Mouse (Mus musculus): ENCODE data around the gene Fam104a.

Fam104a gene

DNA sequence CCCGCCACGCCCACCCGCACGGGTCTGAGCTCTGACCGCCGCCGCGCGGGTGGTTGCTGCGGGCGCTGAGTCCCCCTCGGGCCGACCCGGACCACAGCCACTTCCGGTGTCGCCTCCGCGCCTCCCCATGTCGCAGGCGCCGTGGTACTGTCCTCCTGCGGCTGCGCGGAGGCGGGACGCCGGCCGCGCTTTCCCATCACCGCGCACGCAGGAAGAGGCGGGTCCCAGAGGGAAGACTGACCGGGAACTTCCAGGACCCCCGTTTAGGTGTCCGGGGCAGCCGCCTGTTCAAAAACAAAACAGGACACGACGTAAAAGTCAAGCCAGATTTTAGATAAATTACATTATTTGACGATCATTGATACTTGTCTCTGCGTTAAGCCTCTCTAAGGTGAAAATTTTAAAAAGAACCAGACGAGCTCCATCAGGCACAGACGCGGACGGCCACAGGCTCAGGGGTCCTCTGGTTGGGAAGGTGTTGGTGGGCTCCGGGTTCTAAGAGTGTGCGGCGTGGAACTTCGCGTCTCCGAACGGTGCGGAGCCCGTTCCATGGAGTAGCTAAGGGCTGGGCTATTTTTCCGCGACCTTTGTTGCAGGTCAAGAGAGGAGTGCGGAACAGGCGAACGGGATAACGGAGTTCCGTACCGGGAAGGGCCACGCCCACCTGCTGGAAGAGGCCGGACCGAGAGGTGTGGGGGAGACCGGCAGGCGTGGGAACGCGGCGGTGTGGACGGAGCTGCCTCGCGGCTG is at the start of gene Fam104a, which contains the start of gene D11Wsu47e:
TSS of gene Fam104a (minus strand) at position 199 of the 750 bp plus-strand sequence.
TSS of gene D11Wsu47e (plus strand) at position 456 of the 750 bp plus-strand sequence.
- peak; percentile 96 for DNase-seq (ENCODE audit: low spot score)

DNA sequence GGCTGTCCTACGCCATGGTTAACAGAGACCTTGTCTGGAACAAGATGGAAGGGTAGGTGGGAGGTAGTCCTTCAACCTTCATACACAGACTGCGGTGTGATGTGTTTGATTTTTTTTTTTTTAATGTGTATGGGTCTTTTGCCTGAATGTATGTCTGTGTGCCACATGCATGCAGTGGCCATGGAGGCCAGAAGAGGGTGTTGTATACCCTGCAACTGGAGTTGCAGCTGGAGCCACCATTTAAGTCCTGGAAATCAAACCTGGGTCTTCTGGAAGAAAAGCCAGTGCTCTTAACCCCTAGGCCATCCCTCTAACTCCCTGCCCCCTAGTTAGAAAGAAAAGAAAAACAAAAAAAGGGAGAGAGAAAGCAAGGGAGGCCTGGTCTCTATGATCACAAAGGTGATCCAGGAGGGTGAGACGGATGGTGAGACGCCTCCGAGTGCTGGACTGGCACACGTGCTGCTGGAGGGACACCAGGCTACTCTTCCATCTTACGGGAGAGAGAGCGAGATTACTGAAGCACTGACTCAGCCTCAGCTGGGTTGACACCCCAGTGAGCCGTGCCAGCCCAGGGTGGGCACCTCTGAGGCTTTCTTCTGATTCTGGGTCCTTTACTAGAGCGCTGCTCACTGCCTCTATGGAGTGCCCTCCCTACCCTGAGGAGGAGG is 48.1 kb upstream of the Fam104a start:
- no peak for DNase-seq (ENCODE audit: low spot score)

DNA sequence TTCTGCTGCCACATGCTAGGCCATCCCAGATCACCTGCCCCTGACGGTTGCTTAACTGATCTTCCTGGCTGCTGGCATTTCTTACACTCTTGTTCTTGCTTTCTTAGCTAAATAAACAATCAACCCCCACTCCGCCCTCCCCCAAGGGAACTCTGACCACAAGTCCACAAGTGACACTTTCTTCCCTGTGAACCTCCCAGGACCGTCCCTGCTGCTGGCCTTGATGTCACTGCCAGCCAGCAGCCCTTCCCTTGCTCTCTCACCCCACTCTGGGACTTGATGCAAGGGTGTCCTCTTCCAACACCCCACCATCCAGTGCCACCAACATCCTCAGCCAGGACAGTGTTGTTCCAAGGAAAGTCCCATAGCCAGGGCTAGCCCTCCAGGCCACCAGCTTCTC is 46.9 kb upstream of the Fam104a start:
- DNase-seq (ENCODE audit: low spot score): no peak

DNA sequence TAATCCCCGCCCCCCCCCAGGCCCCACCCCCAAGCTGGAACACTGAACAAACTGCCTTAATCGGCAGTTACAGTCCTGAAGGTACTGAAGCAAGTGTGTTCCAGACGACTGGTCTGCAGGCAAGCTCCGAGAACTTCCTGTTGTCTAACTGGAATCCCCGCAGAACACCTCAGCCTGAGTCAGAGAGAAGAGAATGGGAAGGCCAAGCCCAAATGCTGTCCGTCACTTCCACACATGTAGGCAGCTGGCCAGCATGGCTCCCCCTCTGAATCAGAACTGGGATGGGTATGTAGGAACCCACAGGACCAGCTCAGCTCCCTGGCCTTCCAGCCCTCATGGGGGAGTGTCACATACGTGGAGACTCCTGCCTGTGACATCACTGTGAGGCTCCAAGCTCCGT is 46.0 kb upstream of the Fam104a start:
- DNase-seq (ENCODE audit: low spot score): no peak

DNA sequence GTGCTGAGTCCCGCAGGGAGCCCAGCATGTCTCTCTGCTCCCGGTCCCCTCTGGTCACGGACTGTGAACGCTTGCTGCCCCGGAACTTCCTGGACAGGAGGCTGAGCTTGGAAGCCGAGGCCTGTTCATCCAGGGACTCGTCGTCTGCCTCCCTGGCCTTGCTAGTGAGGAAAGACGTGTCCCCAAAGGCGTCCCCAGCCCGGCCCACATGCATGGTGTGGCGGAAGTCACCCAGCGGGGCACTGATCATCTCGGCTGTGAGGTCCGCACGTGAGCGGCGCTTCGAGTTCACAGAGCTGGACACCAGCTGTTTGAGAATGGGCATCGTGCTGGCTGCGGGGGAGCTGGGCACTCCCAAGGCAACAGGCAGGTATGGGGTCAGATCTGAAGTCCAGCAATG is 45.3 kb upstream of the Fam104a start:
- no peak for DNase-seq (ENCODE audit: low spot score)

DNA sequence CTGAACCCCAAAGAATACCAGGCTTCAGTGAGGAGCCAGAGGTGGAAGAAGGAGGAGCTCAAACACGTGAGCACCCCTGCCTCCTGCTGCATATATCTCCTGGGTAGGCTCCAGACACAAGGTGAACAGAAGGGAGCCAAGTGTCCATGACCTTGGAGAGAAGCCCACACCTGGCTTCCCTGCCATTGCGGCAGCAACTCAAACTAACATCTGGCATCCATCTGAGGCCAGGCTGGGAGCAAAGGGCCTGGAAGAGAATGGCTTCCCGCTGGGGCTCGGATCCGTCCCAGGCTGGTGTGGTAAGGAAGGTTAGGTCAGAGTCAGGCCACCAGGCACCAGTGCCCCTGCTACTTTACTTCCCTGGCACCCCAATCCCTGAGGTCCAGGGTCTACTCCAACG is 44.0 kb upstream of the Fam104a start:
- DNase-seq (ENCODE audit: low spot score): no peak

DNA sequence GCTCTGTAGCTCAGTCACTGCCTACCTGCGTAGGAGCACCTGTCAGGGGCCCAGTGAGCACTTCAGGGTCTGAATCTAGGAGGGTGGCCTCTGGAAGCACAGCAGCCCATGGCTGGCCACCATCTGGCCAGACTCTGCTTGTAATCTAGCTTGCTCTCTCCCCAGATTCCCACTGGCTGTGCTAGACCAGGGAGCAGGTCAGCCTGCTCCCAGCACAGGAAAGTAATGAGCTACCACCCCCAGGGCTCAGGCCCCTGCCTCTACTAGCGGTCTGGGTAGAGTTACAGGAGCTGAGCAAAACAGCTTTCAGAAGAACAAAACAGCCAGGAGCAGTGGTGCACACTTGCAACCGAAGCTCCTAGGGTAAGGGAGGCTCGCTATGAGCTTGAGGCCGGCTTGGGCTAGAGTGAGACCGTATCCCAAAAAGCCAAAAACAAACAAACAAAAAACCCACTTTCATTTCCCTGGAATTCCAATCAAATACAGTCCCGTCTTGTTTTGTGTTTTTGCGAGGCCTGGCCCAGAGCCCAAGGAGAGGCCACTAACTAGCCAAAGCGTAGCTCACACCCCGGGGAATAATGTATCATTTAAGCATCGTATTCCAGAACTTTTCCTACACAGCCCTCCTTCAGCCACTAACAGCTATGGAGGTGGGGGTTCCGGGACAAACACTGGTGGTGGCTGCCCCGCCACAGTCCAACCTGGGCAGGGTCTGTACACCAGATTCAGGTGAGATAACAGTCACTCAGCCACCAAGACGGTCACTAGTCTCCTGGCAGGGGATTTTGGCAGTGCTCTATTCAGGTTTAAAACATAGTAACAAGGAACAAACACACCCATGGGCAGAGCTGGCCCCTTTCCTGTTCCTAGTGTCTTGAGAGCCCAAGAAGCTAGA is 43.3 kb upstream of the Fam104a start:
- DNase-seq (ENCODE audit: low spot score): no peak

DNA sequence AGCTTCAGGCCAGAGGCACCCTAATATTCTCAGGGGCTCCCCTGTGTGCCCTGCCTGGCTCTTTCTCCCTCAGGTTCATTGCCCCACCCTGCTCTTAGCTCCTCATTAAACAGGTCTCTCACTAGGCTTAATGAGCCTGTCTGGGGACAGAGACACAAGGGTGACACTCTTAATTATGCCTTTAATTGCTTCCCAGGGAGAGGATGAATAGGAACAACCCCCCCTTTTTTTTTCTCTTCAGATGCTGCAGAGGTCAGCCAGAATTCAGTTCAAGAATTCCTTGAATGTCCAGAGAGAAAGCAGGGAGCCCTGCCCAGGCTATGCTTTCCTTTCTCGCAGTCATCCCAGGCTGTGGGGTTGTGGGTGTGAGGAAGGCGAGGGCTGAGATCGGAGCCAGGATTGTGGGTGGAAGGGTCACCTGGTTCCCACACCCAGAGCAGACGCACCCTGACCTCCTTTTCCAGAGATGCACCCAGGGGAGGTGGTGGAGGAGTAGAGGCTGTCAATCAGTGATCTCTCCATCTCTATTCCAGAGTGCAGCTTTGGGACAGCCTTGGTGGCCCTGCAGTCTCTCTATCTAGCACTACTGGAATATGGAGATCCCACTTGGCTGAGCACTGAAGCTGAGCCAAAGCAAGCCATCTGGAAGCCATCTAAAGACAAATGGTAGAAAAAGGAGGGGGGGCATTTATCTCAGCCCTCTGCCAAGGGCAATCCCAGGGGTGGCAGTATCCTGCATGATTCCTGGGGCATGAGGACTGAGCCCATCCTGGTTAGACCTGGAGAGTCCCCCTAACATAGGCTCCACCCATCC is 41.5 kb upstream of the Fam104a start:
- DNase-seq (ENCODE audit: low spot score): no peak

DNA sequence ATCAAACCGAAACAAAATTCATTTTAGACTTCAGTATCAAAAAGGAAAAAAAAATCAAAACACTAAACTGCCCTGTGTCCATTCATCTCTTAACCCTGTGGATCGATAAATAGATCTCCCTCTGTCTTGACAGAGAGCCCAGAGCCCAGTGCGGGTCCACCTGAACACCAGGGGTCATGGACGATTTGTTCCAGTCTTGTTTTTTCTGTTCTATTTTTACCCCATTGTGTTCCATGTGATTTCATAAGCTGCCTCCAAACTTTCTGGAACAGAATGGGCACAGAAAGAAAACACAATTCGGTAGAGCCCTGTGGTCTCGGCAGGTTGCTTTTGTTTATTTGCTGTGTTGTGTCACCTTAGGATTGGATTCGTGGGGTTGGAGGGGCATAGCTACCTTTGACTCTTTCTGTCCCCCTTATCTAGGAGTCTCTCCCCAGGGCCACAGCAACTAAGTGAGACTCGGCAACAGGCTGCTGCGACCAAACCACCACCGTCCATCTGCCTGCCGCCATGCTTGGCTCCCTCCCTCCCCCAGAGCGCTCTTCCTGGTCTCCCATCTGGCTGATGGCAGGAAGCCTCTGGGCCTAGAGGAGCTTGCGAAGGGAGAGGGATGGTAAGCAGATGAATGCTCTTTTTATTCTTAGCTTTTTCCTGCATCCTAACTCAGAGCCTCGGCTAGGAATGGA is 38.6 kb upstream of the Fam104a start:
- DNase-seq (ENCODE audit: low spot score): no peak

DNA sequence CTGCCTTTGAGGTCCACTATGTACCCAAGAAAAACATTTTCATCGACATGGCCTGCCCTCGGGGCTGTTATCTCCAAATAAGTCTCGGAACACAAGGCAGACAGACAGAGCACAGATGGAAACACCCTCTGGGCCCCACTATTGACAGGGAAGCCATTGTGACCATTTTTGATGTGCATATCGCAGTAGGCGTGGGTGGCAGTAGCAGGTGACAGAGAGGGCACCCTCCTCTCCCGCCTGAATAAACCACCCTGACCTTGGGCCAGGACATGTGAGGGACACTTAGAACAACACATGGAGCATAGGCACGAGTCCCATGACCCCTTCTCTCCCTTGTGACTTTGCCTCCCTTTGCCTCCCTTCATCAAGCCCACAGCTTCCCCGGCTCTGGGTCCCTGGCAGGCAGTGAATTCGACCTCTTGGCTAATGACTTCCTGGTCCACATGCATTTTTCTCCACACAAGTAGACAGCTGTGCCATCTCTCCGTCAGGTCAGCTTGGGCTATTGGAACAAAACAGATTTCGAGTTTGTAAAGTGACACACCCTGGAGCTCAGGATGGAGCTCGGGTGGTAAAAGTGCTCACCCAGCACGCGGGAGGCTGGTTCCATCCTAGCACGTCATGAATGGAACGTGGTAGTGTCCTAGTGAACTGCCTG is 33.9 kb upstream of the Fam104a start:
- no peak for DNase-seq (ENCODE audit: low spot score)

DNA sequence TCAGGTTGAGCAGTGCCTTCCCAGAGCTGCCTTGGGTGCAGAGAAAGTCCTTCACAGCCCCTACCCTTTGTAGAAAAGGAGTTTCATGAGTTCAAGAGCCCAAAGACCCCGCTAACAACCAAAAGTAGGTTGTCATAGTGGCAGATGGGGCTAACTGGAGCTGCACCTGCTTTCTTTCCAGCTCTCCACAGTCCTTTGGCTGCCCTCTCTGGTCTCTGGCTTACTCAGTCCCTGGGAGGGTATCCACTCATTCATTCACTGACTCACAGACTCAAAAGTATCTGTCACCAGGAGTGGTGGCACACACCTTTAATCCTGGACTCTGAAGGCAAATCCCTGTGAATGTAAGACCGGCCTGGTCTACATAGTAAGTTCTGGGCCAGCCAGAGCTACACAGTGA is 32.2 kb upstream of the Fam104a start:
- no peak for DNase-seq (ENCODE audit: low spot score)

DNA sequence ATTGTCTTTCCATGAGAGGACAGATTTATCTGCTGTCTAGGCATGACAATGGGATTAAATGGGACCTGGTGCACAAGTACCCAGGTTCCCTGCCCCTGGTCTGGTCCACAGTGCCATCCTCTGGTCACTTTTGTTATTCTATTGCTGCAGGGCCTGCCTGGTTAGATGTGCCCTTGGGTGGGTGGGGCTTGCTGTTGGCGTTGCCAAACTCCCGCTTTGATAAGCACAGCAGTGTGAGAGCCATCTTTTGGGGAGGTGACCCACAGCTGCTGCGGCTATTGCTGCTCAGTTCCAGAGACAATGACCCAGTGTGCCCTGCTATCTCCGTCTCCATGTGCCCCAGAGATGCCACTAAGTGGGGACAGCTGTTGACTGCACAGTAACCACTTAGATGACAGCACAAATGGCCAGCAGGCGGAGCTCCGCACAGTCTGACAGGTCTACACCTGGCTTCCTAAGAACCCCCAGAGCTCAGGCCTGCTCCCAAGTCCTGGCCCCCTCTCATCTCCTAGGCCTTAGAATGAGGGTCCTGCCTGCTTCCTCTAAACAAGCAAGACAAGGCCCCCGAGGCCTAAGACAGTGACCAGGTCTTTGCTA is 31.2 kb upstream of the Fam104a start:
- peak; percentile 76 for DNase-seq (ENCODE audit: low spot score)

DNA sequence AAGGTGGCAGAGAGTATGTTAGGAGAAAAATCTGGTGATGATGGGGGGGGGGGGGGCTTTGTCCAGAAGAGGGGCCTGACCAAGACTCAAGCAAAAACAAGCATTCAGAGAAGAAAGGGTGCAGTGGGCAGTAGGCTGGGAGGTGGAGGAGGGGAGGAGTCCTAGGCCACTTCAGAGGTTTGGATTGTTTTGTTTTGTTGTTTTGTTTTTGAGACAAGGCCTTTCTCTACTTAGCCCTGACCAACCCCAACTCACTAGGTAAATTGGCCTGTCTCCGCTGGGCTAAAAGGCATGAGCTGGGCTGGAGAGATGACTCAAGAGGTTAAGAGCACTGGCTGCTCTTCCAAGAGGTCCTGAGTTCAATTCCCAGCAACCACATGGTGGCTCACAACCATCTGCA is 27.1 kb upstream of the Fam104a start:
- DNase-seq (ENCODE audit: low spot score): no peak

DNA sequence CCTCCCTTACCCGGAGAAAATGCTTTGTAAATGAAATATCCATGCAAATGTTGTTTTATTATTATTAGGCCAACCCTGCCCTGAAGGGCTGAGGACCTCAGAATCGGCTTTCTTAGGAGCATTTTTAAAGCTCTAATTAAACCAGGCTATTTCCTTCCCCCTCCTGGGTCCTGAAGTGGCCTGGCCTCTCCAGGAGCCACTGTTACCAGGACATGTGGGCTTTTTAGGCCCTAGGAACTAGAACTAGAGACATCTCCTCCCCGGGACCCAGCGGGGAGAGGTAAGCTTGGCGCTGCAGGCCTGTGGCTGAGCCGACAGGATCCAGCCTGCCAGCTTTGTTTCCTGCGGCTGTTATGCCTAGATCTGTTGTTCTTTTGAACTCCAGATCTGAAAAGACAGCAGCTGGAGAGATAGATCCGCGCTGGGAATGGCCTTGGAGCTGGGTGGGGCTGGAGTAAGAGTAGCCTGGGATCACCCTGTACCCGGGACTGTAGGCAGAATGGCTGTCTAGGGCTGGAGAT is 26.4 kb upstream of the Fam104a start:
- DNase-seq (ENCODE audit: low spot score): no peak

DNA sequence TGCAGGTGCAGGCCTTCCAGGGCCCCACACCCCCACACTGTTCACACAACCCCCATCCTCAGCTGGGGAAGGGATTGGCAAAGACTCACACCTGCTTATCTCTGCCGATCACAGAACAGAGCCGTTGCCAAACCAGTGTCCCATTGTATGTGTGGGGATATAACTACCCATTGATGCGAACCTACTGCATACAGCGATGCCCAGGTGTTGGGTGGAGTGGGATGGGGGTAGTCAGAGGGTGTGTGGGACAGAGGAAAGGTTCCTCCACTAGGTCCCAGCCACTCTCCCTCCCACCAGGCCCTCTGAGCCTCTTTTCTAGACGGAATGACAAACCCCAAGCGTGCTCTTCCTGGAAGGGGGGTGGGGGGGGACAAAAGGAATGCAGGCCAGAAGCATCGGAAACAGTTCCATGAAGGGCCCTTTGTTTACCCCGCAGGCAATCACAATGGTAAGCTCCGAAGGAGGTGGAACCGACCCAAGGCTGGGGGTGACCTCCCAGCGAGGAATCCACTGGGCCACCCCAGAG is 25.8 kb upstream of the Fam104a start, which contains the start of gene Cpsf4l:
TSS of gene Cpsf4l (minus strand) at position 287 of the 526 bp plus-strand sequence.
- DNase-seq (ENCODE audit: low spot score): no peak

DNA sequence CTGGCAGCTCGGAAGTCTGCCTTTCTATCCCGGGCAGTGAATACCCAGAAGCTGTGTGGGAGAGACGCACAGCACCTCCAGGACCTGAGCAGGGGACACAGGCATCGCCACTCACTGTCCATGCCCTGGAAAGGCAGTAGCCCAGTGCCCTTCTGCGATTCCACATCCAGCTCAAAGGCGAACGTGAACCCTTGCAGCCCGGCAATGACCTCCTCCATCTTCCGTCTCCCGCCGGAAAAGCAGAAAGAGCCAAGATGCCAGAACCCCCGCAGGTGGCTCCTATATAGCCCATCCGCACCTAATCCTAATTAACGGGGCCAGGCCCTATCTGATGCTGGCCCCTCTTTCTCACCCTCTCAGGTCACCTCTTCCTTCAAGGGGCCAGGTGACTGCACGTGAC is 25.3 kb upstream of the Fam104a start:
- no peak for DNase-seq (ENCODE audit: low spot score)

DNA sequence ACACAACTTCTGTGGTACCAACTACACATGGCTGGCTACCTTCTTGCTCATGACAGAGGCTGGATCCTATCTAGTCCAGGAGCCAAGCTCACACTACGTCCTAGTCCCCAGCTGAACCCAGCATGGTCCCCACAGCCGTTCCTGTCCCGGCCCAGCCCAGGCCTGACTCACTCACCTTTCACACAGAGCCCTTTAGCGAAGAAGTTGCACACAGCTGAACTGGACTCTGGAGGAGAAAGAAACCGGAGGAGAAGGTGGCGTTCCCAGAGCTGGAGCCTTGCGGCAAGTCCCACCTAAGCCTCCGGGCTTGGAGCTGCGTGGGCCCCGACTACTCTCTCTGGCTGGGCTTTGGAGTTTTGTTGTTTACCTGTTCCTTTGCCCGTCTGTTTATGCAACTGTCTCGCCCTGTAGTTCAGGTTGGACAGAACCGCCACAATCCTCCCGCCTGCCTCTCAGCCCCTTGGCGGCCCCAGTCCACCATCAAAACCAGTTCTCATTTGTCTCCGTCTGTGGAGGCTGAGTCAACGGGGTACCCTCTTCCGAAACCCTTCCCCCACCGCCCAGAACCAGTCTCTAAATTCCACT is 24.8 kb upstream of the Fam104a start:
- no peak for DNase-seq (ENCODE audit: low spot score)

DNA sequence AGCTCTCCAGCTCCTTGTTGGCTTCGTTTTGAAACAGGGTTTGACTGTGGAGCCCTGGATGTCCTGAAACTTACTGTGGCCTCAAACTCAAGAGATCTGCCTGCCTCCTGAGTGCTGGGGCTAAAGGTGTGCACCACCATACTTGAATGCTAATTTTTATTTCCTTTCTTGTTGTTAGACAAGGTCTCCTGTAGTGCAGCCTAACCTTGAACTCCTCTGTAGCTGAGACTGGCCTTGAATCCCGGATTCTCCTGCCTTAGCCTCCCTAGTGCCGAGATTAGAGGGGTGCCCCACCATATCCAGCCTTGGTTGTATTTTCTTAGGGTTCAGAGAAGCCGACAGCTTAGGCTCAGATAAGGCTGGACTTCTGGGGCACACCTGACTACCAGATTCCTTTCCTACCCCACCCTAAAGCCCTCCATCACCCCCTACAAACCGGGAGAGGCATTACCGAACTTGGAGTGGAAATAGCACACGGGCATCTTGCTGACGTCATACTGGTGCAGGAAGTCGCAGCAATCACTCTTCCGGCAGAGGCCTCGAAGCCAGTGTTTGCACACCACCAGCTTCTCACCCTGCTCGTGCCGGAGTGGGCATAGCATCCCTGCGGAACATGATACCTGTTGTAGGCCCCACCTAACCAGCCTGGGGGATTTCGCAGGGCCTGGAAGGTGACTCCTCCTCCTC is 22.2 kb upstream of the Fam104a start:
- DNase-seq (ENCODE audit: low spot score): no peak

DNA sequence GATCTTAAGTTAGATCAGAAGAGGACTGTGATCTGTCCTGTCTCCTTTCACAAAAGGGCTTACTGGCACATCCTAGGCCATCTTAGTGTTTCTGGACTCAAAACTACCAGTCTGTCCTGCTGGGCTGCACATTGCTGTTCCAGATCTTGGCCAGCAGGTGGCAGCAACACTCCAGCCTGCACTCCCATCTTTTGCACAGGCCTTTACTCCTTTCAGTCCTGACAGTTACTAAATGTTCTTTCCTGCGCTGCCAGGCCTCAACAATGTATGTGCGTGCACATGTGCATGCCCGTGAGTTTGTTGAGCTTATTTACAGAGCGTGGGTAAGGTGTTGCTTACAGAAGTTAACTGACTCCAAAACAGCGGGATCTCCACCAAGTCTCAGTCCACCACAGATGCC is 19.8 kb upstream of the Fam104a start:
- DNase-seq (ENCODE audit: low spot score): peak; percentile 85
